Mouse (Mus musculus): ENCODE results near the gene Wdr24.
"Not testable (repeated sequence)": the region's sequence is repeated elsewhere in the genome, so short reads cannot be mapped to it uniquely, and the experiment has no call there.

Wdr24 gene

DNA sequence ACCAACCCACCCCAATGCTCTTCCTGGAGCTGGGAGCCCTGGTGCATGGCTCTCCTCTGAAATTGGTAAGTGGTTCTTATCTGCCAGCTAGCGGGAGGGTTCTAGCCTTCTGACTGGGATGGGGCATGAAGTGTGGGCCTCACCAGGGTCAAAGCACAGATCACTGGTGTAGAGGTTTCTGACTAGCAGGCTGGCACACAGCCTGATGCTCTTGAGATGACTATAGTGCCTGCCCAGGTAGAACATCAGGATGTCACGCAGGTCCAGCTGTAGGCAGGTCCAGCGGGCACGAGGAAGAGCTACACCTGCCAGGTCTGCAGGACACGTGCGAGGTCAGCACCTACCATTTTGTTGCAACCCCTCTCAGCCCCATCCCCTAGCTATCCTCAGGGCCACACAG, 36.8 kb downstream of the Wdr24 start:
- DNase-seq (ENCODE audit: low spot score in 2 of 2): no peak

DNA sequence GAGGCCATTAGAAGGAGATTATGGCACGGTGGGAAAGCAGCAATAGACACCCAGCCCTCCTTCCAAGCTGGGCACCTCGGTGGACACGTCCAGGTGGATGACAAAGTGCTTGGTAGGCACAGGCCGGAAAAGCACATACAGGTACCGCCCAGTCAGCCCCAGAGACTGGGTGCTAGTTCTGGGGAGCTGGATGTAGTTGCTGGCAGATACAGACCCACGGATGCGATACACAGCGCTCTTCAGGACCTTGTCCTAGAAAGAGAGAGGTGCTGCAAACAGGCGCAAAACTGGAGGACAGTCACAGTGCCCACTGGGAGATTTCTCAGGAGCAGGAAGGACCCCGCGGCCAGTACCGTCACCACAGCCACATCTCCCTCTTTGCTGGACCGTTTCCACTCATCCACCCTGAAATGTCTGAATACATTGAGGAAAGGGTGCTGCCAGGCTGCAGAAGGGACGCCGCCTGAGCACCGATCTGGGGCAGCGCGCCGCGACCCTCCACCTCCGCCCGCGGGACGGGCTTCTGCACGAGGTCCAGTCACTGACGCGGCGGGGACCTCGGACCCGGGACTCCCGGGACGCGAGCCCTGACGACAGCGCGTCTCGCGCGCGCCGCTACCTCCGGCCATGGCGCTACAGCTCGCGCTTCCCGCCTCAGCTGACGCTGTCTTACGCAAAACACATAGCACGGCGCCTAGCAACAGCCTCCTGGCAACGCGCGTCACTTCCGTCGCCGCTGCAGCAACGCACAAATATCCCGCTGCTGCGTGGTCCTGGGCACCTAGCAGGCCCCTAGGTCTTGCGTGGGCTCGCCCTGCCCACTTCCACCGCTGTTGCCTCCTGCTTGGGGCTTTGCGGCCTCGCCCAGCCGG, 37.6 kb downstream of the Wdr24 start, which contains the start of gene Wdr90:
Gene Wdr90 (minus strand): TSS at position 670 of the 872 bp plus-strand sequence.
- peak; percentile 80 to 88 for DNase-seq (ENCODE audit: low spot score in 2 of 2)

DNA sequence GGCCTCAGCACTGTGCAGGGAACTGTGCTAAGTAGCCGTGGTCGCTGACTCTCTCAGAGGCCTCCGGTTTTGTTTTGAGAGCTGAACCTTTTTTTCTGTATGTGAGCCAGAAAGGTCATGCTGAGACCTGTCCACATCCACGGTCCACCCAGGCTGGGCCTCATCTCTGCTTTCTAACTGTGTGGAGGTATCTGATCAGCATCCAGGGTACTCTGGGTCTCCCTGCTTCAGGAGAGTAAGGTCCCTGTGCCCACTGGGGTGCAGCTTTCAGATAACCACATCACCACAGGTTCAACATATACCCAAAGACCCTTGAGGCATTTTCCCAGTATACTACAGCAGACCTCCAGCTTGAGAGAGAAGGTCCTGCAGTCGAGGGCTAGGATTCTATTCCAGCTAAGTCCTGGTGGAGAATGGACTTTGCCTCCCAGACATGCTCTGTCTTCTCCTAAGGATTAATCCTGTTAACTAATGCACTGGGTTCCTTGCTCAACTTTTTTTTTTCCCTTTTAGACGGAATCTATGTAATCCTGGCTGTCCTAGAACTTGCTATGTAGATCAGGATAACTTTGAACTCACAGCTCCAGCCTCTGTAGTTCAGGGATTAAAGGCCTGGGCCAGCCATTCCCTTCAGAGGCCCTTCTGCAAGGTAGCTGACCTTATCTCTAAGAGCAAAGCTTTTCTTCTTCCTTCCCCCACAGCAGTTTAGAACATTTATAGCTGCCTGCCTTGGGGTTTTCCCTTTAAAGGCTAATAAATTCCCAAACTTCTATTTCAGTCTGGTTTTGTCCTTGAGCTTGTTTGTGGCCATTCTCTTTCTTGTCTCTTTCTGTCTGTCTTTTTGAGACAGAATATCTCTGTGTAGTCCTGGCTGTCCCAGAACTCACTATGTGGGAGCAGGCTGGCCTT, 38.5 kb downstream of the Wdr24 start:
- no peak for DNase-seq (ENCODE audit: low spot score in 2 of 2)

DNA sequence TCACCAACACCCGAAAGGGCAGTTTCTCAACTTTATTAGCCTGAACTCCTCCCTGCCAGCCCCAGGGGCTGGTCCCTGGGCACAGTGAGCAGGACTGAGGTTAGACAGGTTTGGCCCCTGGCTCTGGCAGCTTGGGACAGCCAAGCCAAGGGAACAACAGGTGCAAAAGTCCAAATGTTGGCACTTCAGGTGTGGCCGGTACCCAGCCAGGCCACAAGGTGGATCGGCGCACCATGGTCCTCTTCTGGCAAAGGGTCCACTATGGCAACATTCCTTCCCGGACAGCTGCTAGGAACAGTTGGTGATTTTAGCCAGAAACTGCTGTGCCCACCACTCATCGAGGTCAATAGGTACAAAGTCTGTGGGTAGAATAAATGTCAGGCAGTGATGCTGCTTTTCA, 40.3 kb downstream of the Wdr24 start:
- no peak for DNase-seq (ENCODE audit: low spot score in 2 of 2)

DNA sequence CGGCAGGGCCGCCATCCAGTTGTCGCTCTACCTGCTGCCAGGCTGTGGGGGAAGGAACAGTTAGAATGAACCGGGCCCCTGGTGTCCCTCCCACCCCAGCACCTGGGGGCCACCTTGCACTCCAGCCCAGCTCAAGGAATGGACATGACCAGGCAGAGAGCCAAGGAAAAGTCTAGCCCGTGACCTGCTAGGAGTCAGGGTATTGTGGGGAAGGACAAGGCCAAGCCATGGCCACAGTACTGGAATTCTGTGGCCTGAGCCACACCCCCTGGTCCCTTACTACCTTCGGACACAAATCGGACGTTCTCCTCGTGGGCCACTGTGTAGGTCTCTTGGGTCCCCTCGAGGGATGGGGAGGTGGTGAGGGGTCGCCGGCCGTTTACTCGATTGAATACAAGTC, 40.9 kb downstream of the Wdr24 start:
- no peak for DNase-seq (ENCODE audit: low spot score in 2 of 2)

DNA sequence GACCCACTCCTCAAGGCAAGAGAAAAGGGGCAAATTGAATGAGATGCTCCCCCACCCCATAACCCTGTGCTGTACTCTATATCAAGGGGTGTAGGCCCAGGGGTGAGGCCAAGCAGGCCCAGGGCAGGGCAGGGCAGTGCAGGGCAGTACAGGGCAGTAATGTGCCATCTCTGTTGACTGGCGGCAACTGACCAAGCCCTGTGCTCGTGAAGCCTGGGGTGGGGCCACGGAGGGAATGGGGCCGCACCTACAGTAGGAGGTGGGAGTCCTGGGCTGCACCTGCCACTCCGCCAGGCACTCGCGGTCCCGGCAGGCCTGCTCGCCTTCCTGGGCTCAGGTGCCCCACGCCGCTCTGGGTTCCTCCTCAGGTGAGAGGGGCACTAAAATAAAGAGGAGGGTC, 41.9 kb downstream of the Wdr24 start:
- DNase-seq (ENCODE audit: low spot score in 2 of 2): no peak

DNA sequence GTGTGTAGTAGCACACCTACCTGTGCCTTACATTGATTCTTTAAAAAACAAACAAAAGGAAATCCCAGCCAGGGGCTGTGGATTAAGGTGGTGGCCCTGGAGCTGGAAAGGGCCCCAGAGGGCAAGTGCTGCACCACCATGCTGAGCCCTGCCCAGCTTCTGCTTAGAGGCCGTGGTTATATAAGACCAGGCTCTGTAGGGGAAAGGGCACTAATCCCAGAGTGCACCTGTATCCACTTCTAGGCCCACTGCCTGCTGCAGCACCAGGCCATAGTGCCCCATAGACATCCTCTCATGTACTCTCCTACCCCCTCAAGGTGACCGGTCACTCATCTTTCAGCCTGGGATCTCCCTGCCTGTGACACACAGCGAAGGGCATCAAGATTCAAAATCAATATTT, 42.7 kb downstream of the Wdr24 start:
- no peak for DNase-seq (ENCODE audit: low spot score in 2 of 2)

DNA sequence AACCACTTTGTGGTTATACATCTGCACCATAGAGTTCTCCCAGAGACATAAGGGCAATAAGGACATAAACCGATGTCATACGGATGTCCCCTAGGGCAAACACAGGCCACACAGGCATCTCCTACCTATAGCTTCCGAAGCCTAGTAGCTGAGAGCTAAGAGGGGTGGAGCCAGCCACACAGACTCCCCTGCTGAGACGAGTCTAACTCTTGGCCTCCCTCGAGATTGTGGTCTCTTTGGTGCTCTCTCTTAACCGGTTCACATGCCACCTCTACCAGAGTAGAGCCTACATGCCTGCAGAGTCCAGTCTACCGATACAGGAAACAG, 44.0 kb downstream of the Wdr24 start:
- DNase-seq (ENCODE audit: low spot score in 2 of 2): no peak

DNA sequence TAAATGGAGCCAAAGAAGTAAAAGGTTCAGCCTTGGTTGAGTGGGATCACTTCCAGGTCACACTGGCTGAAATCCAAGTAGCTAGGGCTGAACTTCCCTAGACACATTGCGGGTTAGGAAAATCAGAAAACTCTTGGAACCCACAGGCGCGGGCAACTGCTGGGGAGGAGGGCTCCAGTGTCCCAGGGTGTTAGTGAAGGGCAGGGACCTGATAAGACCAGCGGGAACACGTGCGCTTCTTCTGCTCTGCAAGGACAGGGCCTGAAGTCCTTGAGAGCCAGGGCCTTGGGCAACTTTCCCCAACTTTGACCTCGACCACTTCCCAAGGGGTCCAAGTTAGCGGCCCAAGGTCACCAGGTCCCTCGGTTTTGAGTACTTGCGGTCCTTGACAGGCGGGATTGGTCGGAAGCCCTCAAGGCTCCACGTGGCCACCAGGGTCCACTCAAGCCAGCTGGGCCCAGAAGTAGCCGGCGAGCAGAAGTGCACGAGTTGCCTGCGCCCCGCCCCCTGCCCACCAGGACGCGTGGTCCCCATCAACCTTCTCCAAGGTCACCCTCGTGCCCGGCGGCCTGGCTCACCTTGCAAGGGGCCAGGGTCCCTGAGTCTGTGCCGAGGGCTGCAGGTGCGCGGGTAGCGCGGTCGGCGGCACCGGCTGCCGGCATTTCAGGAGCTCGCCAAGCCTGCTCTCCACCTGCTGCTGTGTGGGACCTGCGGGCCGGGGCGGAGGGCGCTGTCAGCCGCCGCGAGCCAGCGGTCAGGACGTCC, 44.6 kb downstream of the Wdr24 start:
- no peak for DNase-seq (ENCODE audit: low spot score in 2 of 2)

DNA sequence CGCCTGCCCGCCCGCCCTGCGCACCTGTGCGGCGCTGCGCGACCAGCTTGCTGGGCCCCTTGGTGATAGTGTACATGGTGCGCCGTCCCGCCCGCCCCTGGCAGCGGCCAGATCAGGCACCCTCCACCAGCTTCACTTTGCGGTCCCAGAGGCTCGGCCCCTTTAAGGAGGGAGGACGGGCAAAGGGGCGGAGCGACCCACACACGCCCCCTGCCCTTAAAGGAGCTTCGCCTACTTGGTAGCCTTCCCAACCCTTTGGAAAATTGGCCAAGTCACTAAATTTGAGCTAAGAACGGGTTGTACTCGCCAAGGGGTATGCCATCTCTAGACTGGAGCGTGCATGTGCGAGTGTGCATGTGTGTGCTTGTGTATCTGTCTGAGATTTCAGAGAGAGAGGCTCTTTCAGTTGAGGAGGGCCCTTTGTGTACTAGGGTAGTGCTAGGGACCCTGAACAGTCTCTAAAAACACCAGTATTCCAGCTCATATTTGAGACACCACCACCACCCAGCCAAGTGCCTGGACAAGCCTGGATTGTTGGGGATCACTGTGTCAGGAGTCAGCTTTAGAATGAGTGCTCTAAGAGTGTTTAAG, 45.3 kb downstream of the Wdr24 start, which contains the start of gene Mcrip2:
Gene Mcrip2 (minus strand): TSS at position 164 of the 591 bp plus-strand sequence.
- peak in 1 of 2 experiments; percentile 69 for DNase-seq (ENCODE audit: low spot score in 2 of 2)

DNA sequence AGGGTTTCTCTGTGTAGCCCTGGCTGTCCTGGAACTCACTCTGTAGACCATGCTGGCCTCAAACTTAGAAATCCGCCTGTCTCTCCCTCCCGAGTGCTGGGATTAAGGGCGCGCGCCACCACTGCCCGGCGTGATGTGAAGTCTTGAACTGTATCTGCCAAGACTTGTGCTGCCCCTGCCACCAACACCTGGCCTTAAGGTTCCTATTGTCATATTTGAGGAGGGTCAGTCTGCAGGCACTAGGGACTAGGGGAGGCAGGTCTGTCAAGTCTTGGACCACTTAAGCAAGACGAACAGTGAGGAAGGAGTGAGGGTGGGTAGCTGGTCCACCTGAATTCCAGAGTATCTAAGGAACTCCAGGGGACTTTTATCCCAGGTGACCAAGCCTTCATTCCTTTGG, 46.1 kb downstream of the Wdr24 start:
- no peak for DNase-seq (ENCODE audit: low spot score in 2 of 2)

DNA sequence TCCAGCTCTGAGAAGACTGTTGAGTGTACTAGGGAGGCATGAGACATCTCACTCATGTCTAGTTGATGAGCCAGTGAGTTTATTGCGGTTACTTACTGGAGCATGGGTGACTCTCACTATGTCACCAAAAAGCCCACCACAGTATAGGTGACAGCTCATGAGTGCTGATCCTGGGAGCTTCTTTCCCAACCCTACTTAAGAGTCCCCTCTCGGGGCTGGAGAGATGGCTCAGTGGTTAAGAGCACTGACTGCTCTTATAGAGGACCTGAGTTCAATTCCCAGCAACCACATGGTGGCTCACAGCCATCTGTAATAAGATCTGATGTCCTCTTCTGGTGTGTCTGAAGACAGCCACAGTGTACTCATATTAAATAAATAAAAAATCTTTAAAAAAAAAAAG, 46.5 kb downstream of the Wdr24 start:
- no peak for DNase-seq (ENCODE audit: low spot score in 2 of 2)

DNA sequence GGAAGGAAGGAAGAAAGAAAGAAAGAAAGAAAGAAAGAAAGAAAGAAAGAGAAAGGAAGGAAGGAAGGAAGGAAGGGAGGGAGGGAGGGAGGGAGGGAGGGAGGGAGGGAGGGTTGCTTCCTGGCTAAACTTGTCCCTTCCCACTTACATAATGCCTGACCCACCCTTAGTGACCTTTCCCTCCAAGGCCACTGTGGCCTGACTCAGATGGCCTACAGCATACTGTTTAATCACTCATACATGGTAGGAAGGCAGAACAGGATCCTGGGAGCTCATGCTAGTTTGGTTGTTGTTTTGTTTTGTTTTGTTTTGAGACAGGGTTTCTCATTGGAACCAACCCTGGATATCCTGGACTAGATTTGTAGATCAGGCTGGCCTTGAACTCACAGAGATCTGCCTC, 48.1 kb downstream of the Wdr24 start:
- not testable (repeated sequence) for DNase-seq (ENCODE audit: low spot score in 2 of 2)

DNA sequence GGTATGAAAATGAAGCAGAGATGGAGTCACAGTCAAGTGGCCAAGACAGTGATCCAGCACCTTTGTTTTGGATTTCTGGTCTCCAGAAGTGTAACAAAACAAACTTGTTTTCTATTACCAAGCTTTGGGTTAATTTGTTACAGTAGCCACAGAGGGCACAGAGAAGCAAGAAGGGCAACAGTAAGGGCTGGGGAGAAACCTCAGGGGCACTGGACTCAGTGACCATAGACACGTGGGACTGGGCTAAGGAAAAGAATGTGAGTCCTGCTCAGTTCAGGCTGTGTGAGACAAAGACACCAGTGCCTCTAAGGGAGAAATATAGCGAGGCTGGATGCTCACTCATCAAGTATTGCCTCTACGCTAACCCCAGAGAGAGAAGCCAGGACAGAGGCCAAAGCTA, 49.2 kb downstream of the Wdr24 start:
- no peak for DNase-seq (ENCODE audit: low spot score in 2 of 2)

DNA sequence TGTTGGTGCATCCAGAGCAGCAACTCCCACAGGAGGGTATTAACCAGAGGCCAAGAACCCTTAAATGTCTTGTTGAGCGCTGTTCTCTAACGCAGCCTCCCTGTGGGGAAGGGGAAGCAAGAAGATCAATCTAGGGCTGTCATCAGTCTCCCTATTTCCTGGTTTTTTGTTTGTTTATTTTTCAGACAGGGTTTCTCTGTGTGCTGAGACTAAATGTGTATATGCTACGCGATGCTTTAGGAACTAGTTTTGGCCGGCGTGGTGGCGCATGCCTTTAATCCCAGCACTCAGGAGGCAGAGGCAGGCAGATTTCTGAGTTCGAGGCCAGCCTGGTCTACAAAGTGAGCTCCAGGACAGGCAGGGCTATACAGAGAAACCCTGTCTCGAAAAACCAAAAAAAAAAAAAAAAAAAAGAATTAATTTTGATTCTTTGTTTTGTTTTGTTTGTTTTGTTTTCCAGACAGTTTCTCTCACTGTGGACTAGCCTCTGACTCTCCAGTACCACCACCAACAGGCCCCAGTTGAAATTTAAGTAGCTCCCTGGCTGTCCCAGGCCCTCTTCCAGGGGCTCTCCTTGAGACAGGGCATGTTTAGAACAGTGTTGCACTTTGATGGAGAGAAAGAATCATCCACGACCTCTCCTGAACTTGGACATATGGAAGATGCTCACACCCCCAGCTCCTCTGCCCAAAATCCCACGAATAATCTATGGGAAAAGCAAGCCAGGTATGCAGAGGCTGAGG, 50.1 kb downstream of the Wdr24 start:
- DNase-seq (ENCODE audit: low spot score in 2 of 2): no peak

DNA sequence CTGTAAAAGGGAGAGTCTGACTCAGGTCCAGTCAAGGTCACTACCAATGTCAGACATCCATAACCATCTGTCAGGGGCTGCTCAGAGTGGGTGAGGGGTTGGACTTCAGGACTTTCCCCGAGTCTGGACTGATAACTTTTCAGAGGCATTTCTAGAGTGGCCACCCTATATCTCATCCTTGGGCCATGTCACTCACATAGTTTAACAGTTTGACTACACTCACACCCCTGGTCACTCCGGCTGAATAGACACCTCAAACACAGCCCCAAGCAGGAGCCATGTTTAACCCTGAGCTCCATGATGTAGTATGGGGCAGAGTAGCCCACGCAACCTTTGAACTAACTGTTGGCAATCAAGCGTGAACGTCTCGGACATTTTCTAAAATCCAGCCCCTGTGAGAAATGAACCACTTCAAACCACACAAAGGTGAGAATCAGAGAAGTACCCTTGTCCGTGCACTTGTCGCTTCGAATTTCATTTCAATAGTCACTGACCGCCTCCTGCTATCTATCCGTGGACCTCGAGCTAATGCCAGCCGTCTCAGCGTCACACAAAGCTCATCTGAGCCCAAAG, 50.8 kb downstream of the Wdr24 start:
- DNase-seq (ENCODE audit: low spot score in 2 of 2): no peak

DNA sequence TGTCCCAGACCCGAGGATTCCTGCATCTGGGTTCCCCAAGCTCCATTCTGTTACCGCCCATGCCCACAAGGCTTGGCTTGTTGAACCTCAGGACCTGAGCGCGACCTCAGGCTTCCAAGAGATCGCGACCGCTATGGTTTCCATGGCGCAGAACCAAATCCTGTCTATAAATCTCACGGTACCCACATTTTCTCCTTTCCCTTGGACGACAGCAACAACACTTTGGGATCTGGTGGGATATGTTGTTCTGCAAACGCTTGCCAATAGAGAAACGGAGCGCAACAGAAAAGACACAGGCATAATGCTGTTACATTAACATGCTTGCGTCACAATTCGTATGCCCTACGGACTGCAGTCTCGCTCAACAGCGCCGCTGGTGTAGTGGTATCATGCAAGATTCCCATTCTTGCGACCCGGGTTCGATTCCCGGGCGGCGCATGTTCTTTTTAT, 51.3 kb downstream of the Wdr24 start, which contains the start of gene Mettl26:
Gene Mettl26 (plus strand): TSS at position 354 of the 450 bp plus-strand sequence.
- DNase-seq (ENCODE audit: low spot score in 2 of 2): peak; percentile 94 to 96

DNA sequence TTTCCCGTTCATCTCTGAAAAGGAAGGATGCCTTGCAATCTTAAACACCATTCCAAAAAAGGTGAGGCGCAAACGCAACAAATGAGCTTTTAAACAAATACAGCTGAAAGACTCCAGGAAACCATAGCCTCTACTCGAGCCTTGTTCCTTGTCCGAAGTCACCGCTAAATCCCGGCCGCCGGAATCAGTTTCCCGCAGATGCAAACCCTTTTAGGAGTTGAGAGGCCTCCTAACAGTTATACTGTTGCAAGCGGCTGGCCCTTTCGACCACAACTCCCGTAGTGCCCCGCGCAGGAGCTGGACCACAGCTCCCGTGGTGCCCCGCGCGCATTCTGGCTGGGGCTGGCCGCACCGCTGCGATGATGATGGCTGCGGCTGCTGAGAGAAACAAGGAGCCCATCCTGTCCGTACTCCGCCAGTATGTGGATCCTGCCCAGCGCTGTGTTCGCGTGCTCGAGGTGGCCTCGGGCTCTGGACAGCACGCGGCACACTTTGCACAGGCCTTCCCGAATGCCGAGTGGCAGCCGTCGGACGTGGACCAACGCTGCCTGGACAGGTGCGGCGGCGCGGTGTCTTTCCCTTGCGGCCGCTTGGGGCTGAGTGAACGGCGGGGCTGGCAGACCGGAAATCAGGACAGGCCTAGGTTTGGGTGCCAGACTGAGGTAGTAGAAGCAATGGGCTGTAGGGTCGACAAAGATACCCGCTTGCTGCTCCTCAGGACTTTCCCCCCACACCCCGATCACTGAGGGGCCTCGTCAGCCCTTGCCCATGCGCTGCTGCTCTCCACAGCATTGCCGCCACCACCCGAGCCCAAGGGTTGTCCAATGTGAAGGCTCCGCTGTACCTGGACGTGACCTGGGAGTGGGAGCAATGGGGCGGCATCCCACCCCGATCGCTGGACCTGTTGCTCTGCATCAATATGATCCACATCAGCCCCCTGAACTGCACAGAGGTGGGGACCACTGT, 52.0 kb downstream of the Wdr24 start:
- peak; percentile 82 to 87 for DNase-seq (ENCODE audit: low spot score in 2 of 2)

DNA sequence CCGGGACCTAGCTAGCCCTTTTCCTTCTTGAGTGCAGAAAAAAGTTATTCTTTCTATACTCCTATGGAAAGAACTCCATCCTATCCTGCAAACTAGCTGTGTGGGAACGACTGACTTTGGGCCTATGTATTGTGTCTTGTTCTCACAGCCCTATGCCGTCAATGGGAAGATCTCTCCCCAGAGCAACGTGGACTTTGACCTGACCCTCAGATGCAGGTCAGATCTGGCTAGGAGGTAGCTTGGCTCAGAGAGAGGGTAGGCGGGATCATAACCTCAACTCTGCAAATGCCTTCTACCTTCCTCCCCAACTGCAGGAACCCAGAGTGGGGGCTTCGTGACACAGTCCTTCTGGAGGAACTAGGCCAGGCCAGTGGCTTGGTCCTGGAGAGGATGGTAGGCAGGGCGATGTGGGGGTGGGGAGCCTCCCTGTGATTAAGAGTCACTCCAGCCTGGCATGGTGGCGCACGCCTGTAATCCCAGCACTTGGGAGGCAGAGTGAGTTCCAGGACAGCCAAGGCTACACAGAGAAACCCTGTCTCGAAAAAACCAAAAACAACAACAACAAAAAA, 53.0 kb downstream of the Wdr24 start:
- DNase-seq (ENCODE audit: low spot score in 2 of 2): no peak
